Mouse (Mus musculus): Measurements from ENCODE around the gene Dock11. TPM values are rescaled to one million over a fixed set of nuclear protein-coding genes. Genes with fewer than 3 reads are reported as not detected.

Dock11 gene
- polyA plus RNA-seq, 2 experiments: 17.9 to 24.4 TPM

- no peaks in the 10 kb centered on the region for H3K36me3 ChIP-seq (ENCODE audit: control insufficient read depth, insufficient read depth, low read length)
- no peak overlapping the region for H3K4me3 ChIP-seq (replicated peaks; ENCODE audit: low read length)
- H3K27ac ChIP-seq (replicated peaks; ENCODE audit: low read depth, low read length): no peak overlapping the region
- no peak overlapping the region for H3K4me2 ChIP-seq (replicated peaks; ENCODE audit: low read depth, low read length, severe bottlenecking)
- ATAC-seq (ENCODE audit: low FRiP score, low read depth) (no peak), DNase-seq (ENCODE audit: low spot score) (no peak)
- no peak for TF ChIP-seq POLR2A (IDR thresholded peaks at IDR 0.05; ENCODE audit: borderline replicate concordance, extremely low read depth, insufficient read depth, insufficient read length)
- no peaks in the 10 kb centered on the region for H3K4me1 ChIP-seq (ENCODE audit: control insufficient read depth, insufficient read depth, low read length)
- H3K27me3 ChIP-seq (ENCODE audit: control insufficient read depth, insufficient read depth, low read length): no peaks in the 10 kb centered on the region
- no peak overlapping the region for H3K9ac ChIP-seq (ENCODE audit: low read depth, low read length, severe bottlenecking)
- H3K9me3 ChIP-seq (ENCODE audit: control insufficient read depth, low read length): no peaks in the 10 kb centered on the region
- WGBS: 80% methylated on average over 2 of the region's 2 CpGs
Measured at GRCm38 (mm10) chrX:36073997-36074396, 185.4 kb downstream of the Dock11 start.

- 78% methylated on average over 4 of the region's 4 CpGs for WGBS
- DNase-seq (ENCODE audit: low spot score): no peak
- Histone ChIP-seq H3K27ac (replicated peaks; ENCODE audit: low read depth, low read length) (no peak overlapping the region), H3K36me3 (ENCODE audit: control insufficient read depth, insufficient read depth, low read length) (no peaks in the 10 kb centered on the region), H3K9ac (ENCODE audit: low read depth, low read length, severe bottlenecking) (no peak overlapping the region), H3K4me3 (replicated peaks; ENCODE audit: low read length) (no peak overlapping the region), H3K9me3 (ENCODE audit: control insufficient read depth, low read length) (no peaks in the 10 kb centered on the region), H3K4me1 (ENCODE audit: control insufficient read depth, insufficient read depth, low read length) (no peaks in the 10 kb centered on the region), H3K4me2 (replicated peaks; ENCODE audit: low read depth, low read length, severe bottlenecking) (no peak overlapping the region), H3K27me3 (ENCODE audit: control insufficient read depth, insufficient read depth, low read length) (no peaks in the 10 kb centered on the region)
- no peak for ATAC-seq (ENCODE audit: low FRiP score, low read depth)
- TF ChIP-seq POLR2A (IDR thresholded peaks at IDR 0.05; ENCODE audit: borderline replicate concordance, extremely low read depth, insufficient read depth, insufficient read length): no peak
Measured at GRCm38 (mm10) chrX:36077164-36077563, 188.5 kb downstream of the Dock11 start.

- Histone ChIP-seq H3K4me2 (replicated peaks; ENCODE audit: low read depth, low read length, severe bottlenecking) (no peak overlapping the region), H3K4me3 (replicated peaks; ENCODE audit: low read length) (no peak overlapping the region), H3K27ac (replicated peaks; ENCODE audit: low read depth, low read length) (no peak overlapping the region), H3K9ac (ENCODE audit: low read depth, low read length, severe bottlenecking) (no peak overlapping the region), H3K4me1 (ENCODE audit: control insufficient read depth, insufficient read depth, low read length) (no peaks in the 10 kb centered on the region), H3K27me3 (ENCODE audit: control insufficient read depth, insufficient read depth, low read length) (no peaks in the 10 kb centered on the region), H3K36me3 (ENCODE audit: control insufficient read depth, insufficient read depth, low read length) (no peaks in the 10 kb centered on the region), H3K9me3 (ENCODE audit: control insufficient read depth, low read length) (no peaks in the 10 kb centered on the region)
- ATAC-seq (ENCODE audit: low FRiP score, low read depth) (no peak), DNase-seq (ENCODE audit: low spot score) (no peak)
- WGBS: 52% methylated on average over 1 of the region's 1 CpGs
- TF ChIP-seq POLR2A (IDR thresholded peaks at IDR 0.05; ENCODE audit: borderline replicate concordance, extremely low read depth, insufficient read depth, insufficient read length): no peak
Measured at GRCm38 (mm10) chrX:36082917-36083316, 194.3 kb downstream of the Dock11 start.

GRCm38 (mm10) chrX:36088464-36089256 lies 200.0 kb downstream of the Dock11 start:
- H3K36me3 ChIP-seq (ENCODE audit: control insufficient read depth, insufficient read depth, low read length): no peaks in the 10 kb centered on the region
- no peak overlapping the region for H3K4me2 ChIP-seq (replicated peaks; ENCODE audit: low read depth, low read length, severe bottlenecking)
- no peaks in the 10 kb centered on the region for H3K4me1 ChIP-seq (ENCODE audit: control insufficient read depth, insufficient read depth, low read length)
- 83% methylated on average over 6 of the region's 6 CpGs for WGBS
- no peak for TF ChIP-seq POLR2A (IDR thresholded peaks at IDR 0.05; ENCODE audit: borderline replicate concordance, extremely low read depth, insufficient read depth, insufficient read length)
- DNase-seq (ENCODE audit: low spot score) (no peak), ATAC-seq (ENCODE audit: low FRiP score, low read depth) (no peak)
- no peak overlapping the region for H3K27ac ChIP-seq (replicated peaks; ENCODE audit: low read depth, low read length)
- no peak overlapping the region for H3K4me3 ChIP-seq (replicated peaks; ENCODE audit: low read length)
- H3K9ac ChIP-seq (ENCODE audit: low read depth, low read length, severe bottlenecking): no peak overlapping the region
- H3K27me3 ChIP-seq (ENCODE audit: control insufficient read depth, insufficient read depth, low read length): no peaks in the 10 kb centered on the region
- no peaks in the 10 kb centered on the region for H3K9me3 ChIP-seq (ENCODE audit: control insufficient read depth, low read length)

- no peak overlapping the region for H3K9ac ChIP-seq (ENCODE audit: low read depth, low read length, severe bottlenecking)
- H3K9me3 ChIP-seq (ENCODE audit: control insufficient read depth, low read length): no peaks in the 10 kb centered on the region
- DNase-seq (ENCODE audit: low spot score) (no peak), ATAC-seq (ENCODE audit: low FRiP score, low read depth) (no peak)
- 83% methylated on average over 1 of the region's 1 CpGs for WGBS
- no peak overlapping the region for H3K4me3 ChIP-seq (replicated peaks; ENCODE audit: low read length)
- TF ChIP-seq POLR2A (IDR thresholded peaks at IDR 0.05; ENCODE audit: borderline replicate concordance, extremely low read depth, insufficient read depth, insufficient read length): no peak
- H3K27ac ChIP-seq (replicated peaks; ENCODE audit: low read depth, low read length): no peak overlapping the region
- H3K4me2 ChIP-seq (replicated peaks; ENCODE audit: low read depth, low read length, severe bottlenecking): no peak overlapping the region
- H3K27me3 ChIP-seq (ENCODE audit: control insufficient read depth, insufficient read depth, low read length): no peaks in the 10 kb centered on the region
- no peaks in the 10 kb centered on the region for H3K4me1 ChIP-seq (ENCODE audit: control insufficient read depth, insufficient read depth, low read length)
- no peaks in the 10 kb centered on the region for H3K36me3 ChIP-seq (ENCODE audit: control insufficient read depth, insufficient read depth, low read length)
Measured at GRCm38 (mm10) chrX:36100883-36101282, 212.3 kb downstream of the Dock11 start.

All from limb, embryonic 14.5 days (tissue).